Mouse (Mus musculus): ENCODE data around the gene Cds2. TPM values are rescaled to one million over a fixed set of nuclear protein-coding genes. Genes with fewer than 3 reads are reported as not detected.

Cds2 gene
- polyA plus RNA-seq, 1 experiment from 2014 or later = 33.5 TPM

DNA sequence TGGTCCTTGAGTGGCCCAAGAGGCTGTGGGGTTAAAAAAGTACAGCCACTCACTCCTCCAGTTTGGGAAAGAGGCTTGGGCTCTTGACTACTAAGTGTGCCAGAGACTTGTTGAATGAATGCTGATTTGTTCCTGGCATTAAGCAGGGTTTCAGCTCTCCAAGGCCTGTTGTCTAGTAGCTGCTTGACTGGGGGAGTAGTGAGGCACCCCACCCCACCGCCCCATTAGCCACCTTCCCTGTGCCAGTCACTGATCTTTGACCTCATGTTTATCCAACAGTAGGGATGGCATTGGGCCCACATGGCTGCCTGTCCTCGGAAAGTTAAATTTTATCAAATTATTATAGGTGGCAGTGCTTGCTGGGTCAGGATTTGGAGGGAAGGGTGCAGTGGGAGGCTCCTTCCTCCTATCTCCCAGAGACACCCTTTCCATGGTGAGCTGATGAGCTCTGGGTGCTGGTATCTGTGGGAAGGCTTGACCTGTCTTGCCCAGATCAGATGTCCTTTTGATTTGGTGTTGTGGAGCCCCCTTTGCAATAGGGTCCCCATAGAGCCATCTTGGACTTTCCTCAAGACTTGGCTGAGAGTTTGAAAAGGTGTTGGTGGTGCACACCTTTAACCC, 7.5 kb downstream of the Cds2 start:
- no peak overlapping the region for H3K4me2 ChIP-seq (replicated peaks)
- H3K9me3 ChIP-seq = no peaks in the 10 kb centered on the region
- H3K36me3 ChIP-seq = no peaks in the 10 kb centered on the region
- no peaks in the 10 kb centered on the region for H3K4me1 ChIP-seq
- 94% methylated on average over 2 of the region's 2 CpGs for WGBS
- no peak overlapping the region for H3K27ac ChIP-seq (replicated peaks)
- no peak for ATAC-seq (ENCODE audit: low FRiP score, low read depth)
- no peaks in the 10 kb centered on the region for H3K27me3 ChIP-seq
- H3K4me3 ChIP-seq = no peak overlapping the region
- H3K9ac ChIP-seq (replicated peaks) = no peak overlapping the region

DNA sequence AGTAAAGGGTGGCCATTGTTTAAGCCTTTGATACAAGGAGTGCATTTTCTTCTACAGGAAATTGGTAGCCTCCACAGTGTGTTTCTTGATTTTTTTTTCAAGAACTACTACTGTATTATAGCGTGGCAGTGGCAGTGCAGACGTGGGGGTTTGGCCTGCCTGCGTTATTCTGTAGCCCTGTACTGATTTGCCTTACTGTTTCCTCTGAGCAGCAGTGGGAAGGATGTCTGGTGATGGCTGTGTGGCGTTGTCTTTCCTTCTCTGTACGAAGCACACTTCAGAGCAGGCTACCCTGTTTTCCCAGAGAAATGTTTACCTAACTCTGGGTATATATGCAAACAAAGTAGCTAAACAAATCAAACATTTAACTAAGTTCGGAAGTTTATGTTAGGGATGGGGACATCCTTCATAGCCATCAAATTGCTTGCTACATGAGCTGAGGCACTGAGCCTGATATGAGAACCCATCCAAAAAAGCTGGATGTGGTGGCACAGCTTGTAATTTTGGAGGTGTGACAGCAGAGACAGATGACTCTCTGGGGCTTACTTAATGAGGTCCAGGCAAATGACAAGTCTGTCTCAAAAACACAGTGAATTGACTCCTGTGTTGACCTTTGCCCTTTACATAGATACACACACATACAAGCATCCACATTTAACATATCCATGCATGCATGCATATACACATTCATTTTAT, 9.9 kb downstream of the Cds2 start:
- no peak for ATAC-seq (ENCODE audit: low FRiP score, low read depth)
- WGBS = 82% methylated on average over 6 of the region's 6 CpGs
- H3K27me3 ChIP-seq = no peaks in the 10 kb centered on the region
- H3K4me1 ChIP-seq = no peaks in the 10 kb centered on the region
- no peak overlapping the region for H3K27ac ChIP-seq (replicated peaks)
- H3K9me3 ChIP-seq = no peaks in the 10 kb centered on the region
- no peak overlapping the region for H3K9ac ChIP-seq (replicated peaks)
- no peak overlapping the region for H3K4me3 ChIP-seq
- H3K36me3 ChIP-seq = no peaks in the 10 kb centered on the region
- no peak overlapping the region for H3K4me2 ChIP-seq (replicated peaks)

DNA sequence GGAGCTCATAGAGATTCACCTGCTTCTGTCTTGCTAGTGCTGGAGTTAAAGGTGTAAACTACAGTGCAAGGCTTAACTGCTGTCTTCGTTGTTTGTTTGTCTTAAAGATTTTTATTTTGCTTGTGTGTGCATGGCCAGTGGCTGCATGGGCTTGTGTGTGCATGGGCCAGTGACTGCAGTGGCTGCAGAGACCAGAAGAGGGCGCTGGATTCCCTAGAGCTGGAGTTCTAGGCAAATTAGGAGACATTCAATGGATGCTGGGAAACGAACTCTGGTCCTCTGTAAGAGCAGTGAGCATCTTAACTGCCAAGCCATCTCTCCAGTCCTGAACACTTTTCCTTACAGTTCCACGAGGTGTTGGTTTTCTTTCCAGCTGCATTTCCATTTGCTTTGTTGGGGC, 12.6 kb downstream of the Cds2 start:
- Histone ChIP-seq H3K27ac (replicated peaks) (no peak overlapping the region), H3K4me3 (no peak overlapping the region), H3K4me2 (replicated peaks) (no peak overlapping the region), H3K36me3 (no peaks in the 10 kb centered on the region), H3K4me1 (peaks cover 5% of the 10 kb centered on the region), H3K9ac (replicated peaks) (no peak overlapping the region), H3K27me3 (peaks cover 1% of the 10 kb centered on the region; the same call in 1 of the 2 replicates), H3K9me3 (no peaks in the 10 kb centered on the region)
- 78% methylated on average over 4 of the region's 4 CpGs for WGBS
- no peak for ATAC-seq (ENCODE audit: low FRiP score, low read depth)

DNA sequence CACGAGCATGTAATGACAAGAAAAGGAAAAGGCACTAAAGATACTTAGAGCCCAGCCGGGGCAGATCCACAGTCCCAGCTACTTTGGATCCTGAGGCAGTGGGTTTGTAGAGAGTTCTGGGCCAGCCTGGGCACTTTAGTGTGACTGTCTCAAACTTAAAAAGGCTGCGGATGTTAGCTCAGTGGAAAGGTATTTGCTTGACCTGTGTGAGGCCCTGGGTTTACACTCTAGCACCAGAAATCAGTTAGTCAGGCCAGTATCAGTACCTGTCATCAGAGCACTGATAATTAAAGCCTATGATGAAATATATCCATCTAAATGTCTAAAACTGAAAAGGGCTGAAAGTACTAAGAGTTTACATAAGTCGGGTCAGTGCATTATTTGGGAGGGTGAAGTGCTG, 13.3 kb downstream of the Cds2 start:
- no peak for ATAC-seq (ENCODE audit: low FRiP score, low read depth)
- H3K4me1 ChIP-seq = peaks cover 5% of the 10 kb centered on the region
- no peak overlapping the region for H3K4me3 ChIP-seq
- H3K36me3 ChIP-seq = no peaks in the 10 kb centered on the region
- H3K4me2 ChIP-seq (replicated peaks) = no peak overlapping the region
- peaks cover 4% of the 10 kb centered on the region; the same call in 1 of the 2 replicates for H3K27me3 ChIP-seq
- H3K9ac ChIP-seq (replicated peaks) = no peak overlapping the region
- no peak overlapping the region for H3K27ac ChIP-seq (replicated peaks)
- no peaks in the 10 kb centered on the region for H3K9me3 ChIP-seq
- WGBS = 90% methylated on average over 4 of the region's 4 CpGs

DNA sequence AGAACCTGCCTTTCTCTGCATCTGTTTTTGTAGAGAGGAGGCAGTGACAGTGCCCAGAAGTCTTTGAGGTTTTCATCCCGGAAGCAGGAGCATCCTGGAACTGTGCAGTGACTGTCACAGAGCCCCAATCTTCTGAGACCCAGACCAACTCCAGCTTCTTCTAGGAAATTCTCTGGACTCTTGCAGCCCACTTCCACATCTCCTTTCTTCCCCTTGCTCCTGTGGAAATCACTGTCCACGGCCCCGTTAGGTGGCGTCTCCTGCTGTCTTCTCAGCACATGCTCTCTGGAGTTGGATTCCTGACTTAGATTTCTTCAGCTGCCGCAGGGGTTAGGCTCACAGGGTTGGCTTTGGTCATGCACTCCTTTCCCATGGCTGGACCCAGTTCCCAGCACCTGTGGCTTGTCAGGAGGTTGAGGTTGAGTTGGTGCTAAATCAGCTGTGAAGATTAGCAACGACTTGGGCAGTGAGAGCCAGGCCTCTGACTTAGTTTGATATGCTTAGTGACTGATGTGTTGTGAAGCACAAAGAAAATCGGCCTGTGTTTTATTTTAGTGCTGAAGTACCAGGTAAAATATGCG, 15.4 kb downstream of the Cds2 start:
- 71% methylated on average over 8 of the region's 8 CpGs for WGBS
- Histone ChIP-seq H3K4me1 (peaks cover 26% of the 10 kb centered on the region), H3K36me3 (no peaks in the 10 kb centered on the region), H3K4me3 (no peak overlapping the region), H3K9me3 (no peaks in the 10 kb centered on the region), H3K4me2 (replicated peaks) (no peak overlapping the region), H3K9ac (replicated peaks) (no peak overlapping the region), H3K27me3 (peaks cover 4% of the 10 kb centered on the region; the same call in 1 of the 2 replicates), H3K27ac (replicated peaks) (no peak overlapping the region)
- ATAC-seq (ENCODE audit: low FRiP score, low read depth) = no peak

DNA sequence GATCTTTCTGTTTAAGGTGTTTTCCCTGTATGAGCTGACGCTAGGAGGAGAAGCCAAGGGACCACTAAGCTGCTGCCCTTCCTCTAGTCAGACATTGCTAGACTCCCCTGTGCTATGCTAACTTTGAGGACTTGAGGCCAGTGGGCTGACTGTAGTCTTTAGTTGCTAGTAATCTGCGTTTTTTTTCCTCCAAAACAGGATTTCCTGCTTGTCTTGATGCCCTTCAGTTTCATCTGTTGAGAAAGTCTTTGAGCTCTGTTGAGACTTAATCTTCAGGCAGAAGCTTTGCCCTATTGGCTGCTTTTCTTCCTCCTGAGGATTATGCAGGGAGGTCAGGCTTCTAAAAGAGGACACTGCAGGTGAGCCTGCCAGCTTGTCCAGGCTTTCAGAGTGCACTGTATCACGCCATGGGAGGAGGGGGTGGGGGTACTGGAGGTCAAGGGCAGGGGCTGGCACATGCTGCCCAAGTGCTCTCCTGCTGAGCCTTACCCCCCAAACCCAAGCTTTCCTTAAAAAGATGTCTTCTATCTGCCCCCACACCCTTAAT, 16.5 kb downstream of the Cds2 start:
- H3K36me3 ChIP-seq = no peaks in the 10 kb centered on the region
- H3K27ac ChIP-seq (replicated peaks) = no peak overlapping the region
- H3K27me3 ChIP-seq = peaks cover 9% of the 10 kb centered on the region
- no peak overlapping the region for H3K9ac ChIP-seq (replicated peaks)
- WGBS = 42% methylated on average over 3 of the region's 3 CpGs
- no peak overlapping the region for H3K4me2 ChIP-seq (replicated peaks)
- no peaks in the 10 kb centered on the region for H3K9me3 ChIP-seq
- H3K4me3 ChIP-seq = no peak overlapping the region
- peaks cover 37% of the 10 kb centered on the region for H3K4me1 ChIP-seq
- no peak for ATAC-seq (ENCODE audit: low FRiP score, low read depth)

DNA sequence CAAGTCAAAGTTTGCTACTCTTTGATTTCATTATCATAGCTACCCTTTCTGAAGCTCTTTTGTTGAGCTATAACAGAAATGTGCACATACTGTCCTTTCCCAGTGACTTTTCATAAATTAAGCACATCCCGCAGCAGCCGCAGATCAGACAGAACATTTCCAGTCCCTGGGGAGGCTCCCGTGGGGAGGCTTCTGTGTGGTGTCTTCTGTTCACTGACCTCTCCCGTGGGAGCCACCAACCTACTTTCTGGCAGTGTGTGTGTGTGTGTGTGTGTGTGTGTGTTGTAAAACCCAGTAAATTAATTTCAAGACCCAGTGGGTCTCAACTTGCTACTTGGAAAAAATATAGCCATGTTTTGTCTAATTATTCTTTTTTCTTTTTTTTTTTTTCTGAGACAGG, 17.0 kb downstream of the Cds2 start:
- Histone ChIP-seq H3K27me3 (peaks cover 14% of the 10 kb centered on the region), H3K4me3 (no peak overlapping the region), H3K9ac (replicated peaks) (no peak overlapping the region), H3K4me1 (peaks cover 41% of the 10 kb centered on the region), H3K9me3 (no peaks in the 10 kb centered on the region), H3K36me3 (no peaks in the 10 kb centered on the region), H3K27ac (replicated peaks) (no peak overlapping the region), H3K4me2 (replicated peaks) (no peak overlapping the region)
- 69% methylated on average over 4 of the region's 4 CpGs for WGBS
- ATAC-seq (ENCODE audit: low FRiP score, low read depth) = no peak

DNA sequence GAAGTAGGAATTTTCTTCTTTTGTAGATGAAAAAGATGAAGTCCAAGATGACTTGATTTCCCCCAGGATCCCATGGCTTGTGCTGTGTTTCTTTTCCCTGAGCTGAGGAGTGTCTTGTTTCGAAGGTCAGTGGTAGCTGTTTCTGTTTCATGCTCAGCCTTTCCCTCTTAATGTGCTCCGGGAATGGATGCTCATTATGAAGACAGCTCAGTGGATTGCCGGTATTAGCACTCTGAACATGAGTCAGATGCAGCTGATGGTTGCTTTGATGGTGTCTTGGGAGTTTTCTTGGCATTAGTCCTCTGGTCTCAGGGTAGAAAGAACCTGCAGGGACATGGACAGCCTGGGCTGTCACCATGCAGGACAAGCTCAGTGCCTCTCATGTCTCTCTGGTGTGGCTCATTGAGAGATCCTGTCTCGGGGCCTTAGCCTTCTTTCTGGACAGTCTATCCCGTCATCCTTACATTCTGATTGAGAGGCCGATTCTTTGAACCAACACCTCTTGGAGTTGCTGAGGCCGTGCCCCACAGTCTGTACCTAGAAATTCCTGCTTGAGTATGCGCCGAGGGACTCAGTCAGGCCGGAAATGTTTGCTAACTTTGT, 17.7 kb downstream of the Cds2 start:
- no peak overlapping the region for H3K4me2 ChIP-seq (replicated peaks)
- no peaks in the 10 kb centered on the region for H3K9me3 ChIP-seq
- H3K36me3 ChIP-seq = no peaks in the 10 kb centered on the region
- no peak overlapping the region for H3K27ac ChIP-seq (replicated peaks)
- ATAC-seq (ENCODE audit: low FRiP score, low read depth) = no peak
- H3K4me3 ChIP-seq = no peak overlapping the region
- peaks cover 41% of the 10 kb centered on the region for H3K4me1 ChIP-seq
- H3K27me3 ChIP-seq = peaks cover 20% of the 10 kb centered on the region
- WGBS = 92% methylated on average over 10 of the region's 10 CpGs
- no peak overlapping the region for H3K9ac ChIP-seq (replicated peaks)

DNA sequence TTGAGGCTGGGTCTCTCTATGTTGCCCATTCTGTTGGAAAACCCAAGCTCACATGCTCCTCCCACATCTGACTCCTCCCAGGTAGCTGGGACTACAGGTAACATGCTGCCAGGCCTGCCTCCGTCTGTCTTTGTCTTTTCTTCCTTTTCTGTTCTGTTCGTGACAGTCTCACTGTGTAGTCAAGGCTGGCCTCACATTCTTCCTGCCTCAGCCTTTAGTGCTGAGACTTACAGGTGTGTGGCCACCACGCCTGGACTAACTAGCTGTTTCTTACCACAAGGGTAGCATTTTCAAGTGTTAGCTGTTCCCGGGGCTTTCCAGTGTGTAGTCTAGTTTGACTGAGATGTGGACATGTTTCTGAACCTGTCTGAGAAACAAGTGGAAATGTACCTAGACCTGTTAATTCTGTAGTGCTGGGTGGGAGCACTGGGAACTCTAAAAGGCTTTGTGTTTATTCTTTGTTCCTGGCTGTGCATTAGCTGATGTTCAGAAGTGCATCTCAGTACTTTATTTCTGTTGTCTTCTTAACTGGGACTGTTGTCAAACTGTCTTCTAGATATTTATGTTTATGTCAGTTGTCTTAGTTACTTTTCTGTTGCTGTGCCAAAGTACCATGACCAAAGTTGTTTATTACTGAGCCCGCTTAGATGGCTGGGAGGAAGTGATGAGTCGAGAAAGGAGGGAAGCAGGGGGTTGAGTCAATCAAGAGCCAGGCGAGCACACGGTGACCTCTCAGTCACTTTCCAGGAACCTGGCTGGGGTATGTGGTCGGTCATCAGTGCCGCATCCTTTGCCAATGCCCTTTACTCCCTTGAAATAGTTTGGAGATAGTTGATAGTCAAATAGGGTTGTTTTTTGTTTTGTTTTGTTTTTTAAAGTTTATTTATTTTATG, 18.9 kb downstream of the Cds2 start:
- Histone ChIP-seq H3K4me2 (replicated peaks) (no peak overlapping the region; the same call in 1 of the 2 replicates), H3K9ac (replicated peaks) (no peak overlapping the region), H3K4me3 (no peak overlapping the region), H3K4me1 (peaks cover 41% of the 10 kb centered on the region), H3K9me3 (peaks cover 2% of the 10 kb centered on the region; the same call in 1 of the 2 replicates), H3K27me3 (peaks cover 20% of the 10 kb centered on the region), H3K36me3 (no peaks in the 10 kb centered on the region), H3K27ac (replicated peaks) (no peak overlapping the region)
- 54% methylated on average over 10 of the region's 10 CpGs for WGBS
- ATAC-seq (ENCODE audit: low FRiP score, low read depth) = 0 out of 2 replicates have a peak, but pooled peaks have one; percentile 8

DNA sequence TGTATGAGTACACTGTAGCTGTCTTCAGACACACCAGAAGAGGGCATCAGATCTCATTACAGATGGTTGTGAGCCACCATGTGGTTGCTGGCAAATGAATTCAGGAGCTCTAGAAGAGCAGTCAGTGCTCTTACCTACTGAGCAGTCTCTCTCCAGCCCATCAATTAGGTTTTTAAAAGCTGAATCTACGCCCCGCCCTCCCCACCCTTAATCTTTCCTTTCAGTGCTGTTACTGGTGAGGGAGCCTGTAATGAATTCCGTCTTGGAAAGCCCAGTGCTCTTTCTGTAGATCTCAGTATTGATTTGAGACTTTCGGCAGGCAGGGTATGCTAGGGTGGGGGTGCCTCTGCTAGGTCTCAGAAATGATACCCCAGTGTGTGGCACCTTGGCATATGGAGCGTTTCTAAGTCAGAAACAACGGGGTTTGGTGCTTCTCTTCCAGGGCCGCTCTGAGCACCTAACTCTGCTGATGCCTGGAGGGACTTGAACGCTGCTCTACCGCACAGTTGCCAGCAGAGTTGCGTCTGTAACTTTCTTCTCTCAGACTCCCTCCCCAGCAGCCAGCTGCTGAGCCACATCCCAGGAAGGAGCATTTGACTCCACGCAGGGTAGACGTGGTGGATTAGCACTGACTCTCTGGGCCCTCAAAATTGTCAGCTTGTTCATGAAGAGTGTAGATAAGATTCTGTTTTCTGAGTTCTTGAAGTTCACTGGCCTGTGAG, 19.7 kb downstream of the Cds2 start:
- Histone ChIP-seq H3K4me3 (no peak overlapping the region), H3K9me3 (peaks cover 3% of the 10 kb centered on the region; the same call in 1 of the 2 replicates), H3K4me2 (replicated peaks) (peak overlapping the region; percentile 22), H3K27me3 (peaks cover 20% of the 10 kb centered on the region), H3K27ac (replicated peaks) (peak overlapping the region; percentile 64; the same call in 1 of the 2 replicates), H3K9ac (replicated peaks) (no peak overlapping the region), H3K36me3 (no peaks in the 10 kb centered on the region), H3K4me1 (peaks cover 41% of the 10 kb centered on the region)
- WGBS = 11% methylated on average over 12 of the region's 12 CpGs
- peak; percentile 59; the same call in 1 of the 2 replicates for ATAC-seq (ENCODE audit: low FRiP score, low read depth)

Data from midbrain, embryonic 12.5 days (tissue).